Mouse (Mus musculus) left cerebral cortex, postnatal 14 days (tissue): Measurements from ENCODE around the gene Ints14. TPM values are rescaled to one million over a fixed set of nuclear protein-coding genes. Genes with fewer than 3 reads are reported as not detected.
"Not testable (repeated sequence)": the region's sequence is repeated elsewhere in the genome, so short reads cannot be mapped to it uniquely, and the experiment has no call there.

Source experiments
- DNase-seq, 2 experiments: peaks; one replicate each; pipeline ENCODE4 v3.0.0; 2021 to 2022; ENCODE audit warnings: low spot score in 2 of 2, mixed read lengths in 1 of 2
- intact Hi-C: fragments of 180-260 bp; cut with DNase I; formaldehyde crosslinking; loops from one replicate; pipeline ENCODE4 v1.15.1; 2025
- total RNA-seq, 2 experiments: library from RNA; stranded (reverse); gene quantifications; 2 replicates each; pipeline ENCODE4 v1.2.3; 2021

Gene Ints14
- total RNA-seq, 2 experiments from 2014 or later, result 21.5 to 21.8 TPM

GRCm38 (mm10) chr9:64947483-64948095, 13.1 kb upstream of the Ints14 start:
- intact Hi-C loops, result no loop called here

GRCm38 (mm10) chr9:64951161-64951657, 9.5 kb upstream of the Ints14 start, which contains the start of gene Slc24a1:
Gene Slc24a1, minus strand, starts transcription at chr9:64951607.
- DNase-seq, result no peak
- intact Hi-C loops, result no loop called here

More at GRCm38 (mm10) chr9:64947483-64948095, 13.1 kb upstream of the Ints14 start:
- DNase-seq, result no peak

GRCm38 (mm10) chr9:64952055-64952454, 8.7 kb upstream of the Ints14 start:
- intact Hi-C loops, result no loop called here
- no peak for DNase-seq

- no peak for DNase-seq
- intact Hi-C loops, result no loop called here
These were observed 7.5 kb upstream of the Ints14 start for GRCm38 (mm10) chr9:64953190-64953589.

GRCm38 (mm10) chr9:64956337-64956736, 4.4 kb upstream of the Ints14 start:
- peak in 1 of 2 experiments; percentile 41 for DNase-seq
- intact Hi-C loops, result no loop called here

- DNase-seq, result no peak
- intact Hi-C loops, result no loop called here
These were observed 3.4 kb upstream of the Ints14 start for GRCm38 (mm10) chr9:64957276-64957675.

GRCm38 (mm10) chr9:64960978-64961320, 244 bp downstream of the Ints14 start:
- intact Hi-C loops, result loop anchor here (2.0 to 10.0 kb wide), 4 partner anchors 58 to 686 kb away; partner anchors contain the start of gene Dis3l

GRCm38 (mm10) chr9:64980548-64980947, 19.8 kb downstream of the Ints14 start:
- DNase-seq, result no peak

More at GRCm38 (mm10) chr9:64960978-64961320, 244 bp downstream of the Ints14 start:
- DNase-seq, result no peak

GRCm38 (mm10) chr9:64981904-64982303, 21.2 kb downstream of the Ints14 start:
- intact Hi-C loops, result no loop called here
- no peak for DNase-seq

More at GRCm38 (mm10) chr9:64980548-64980947, 19.8 kb downstream of the Ints14 start:
- intact Hi-C loops, result no loop called here

GRCm38 (mm10) chr9:64985037-64985794, 24.5 kb downstream of the Ints14 start:
- intact Hi-C loops, result no loop called here
- no peak for DNase-seq

- intact Hi-C loops, result no loop called here
- DNase-seq, result no peak
These were observed 25.1 kb downstream of the Ints14 start for GRCm38 (mm10) chr9:64985807-64986206.

GRCm38 (mm10) chr9:64987651-64988050, 26.9 kb downstream of the Ints14 start:
- intact Hi-C loops, result no loop called here

GRCm38 (mm10) chr9:64988443-64988842, 27.7 kb downstream of the Ints14 start:
- no peak for DNase-seq

More at GRCm38 (mm10) chr9:64987651-64988050, 26.9 kb downstream of the Ints14 start:
- no peak for DNase-seq

GRCm38 (mm10) chr9:64990291-64990690, 29.6 kb downstream of the Ints14 start:
- intact Hi-C loops, result no loop called here

More at GRCm38 (mm10) chr9:64988443-64988842, 27.7 kb downstream of the Ints14 start:
- intact Hi-C loops, result no loop called here

GRCm38 (mm10) chr9:64995464-64995863, 34.8 kb downstream of the Ints14 start:
- intact Hi-C loops, DNase-seq: not testable (repeated sequence)

More at GRCm38 (mm10) chr9:64990291-64990690, 29.6 kb downstream of the Ints14 start:
- no peak for DNase-seq

- intact Hi-C loops, result no loop called here
- no peak for DNase-seq
These were observed 40.8 kb downstream of the Ints14 start for GRCm38 (mm10) chr9:65001481-65001880.

- intact Hi-C loops, result no loop called here
- DNase-seq, result no peak
These were observed 45.0 kb downstream of the Ints14 start for GRCm38 (mm10) chr9:65005737-65006136.

GRCm38 (mm10) chr9:65010632-65011031, 49.9 kb downstream of the Ints14 start:
- intact Hi-C loops, result no loop called here
- DNase-seq, result no peak

- no peak for DNase-seq
- intact Hi-C loops, result no loop called here
These were observed 50.6 kb downstream of the Ints14 start for GRCm38 (mm10) chr9:65011304-65011703.

- DNase-seq, result no peak
- intact Hi-C loops, result no loop called here
These were observed 54.9 kb downstream of the Ints14 start for GRCm38 (mm10) chr9:65015461-65016222.
